Mouse (Mus musculus) MEL (cell line): Measurements from ENCODE around the gene Tm4sf19. TPM values are rescaled to one million over a fixed set of nuclear protein-coding genes. Genes with fewer than 3 reads are reported as not detected.

Experiments
- DNase-seq: peaks from one replicate; pipeline ENCODE4 v3.0.0; 2011; ENCODE audit warnings: low read depth, low spot score
- H3K27ac ChIP-seq: 2 replicates; pipeline ENCODE4 v1.5.1; 2012; ENCODE audit warnings: low read depth, mild to moderate bottlenecking, control low read depth, low read length, moderate library complexity; ENCODE audit not compliant: control insufficient read depth
- H3K27me3 ChIP-seq, 2 experiments: fragments of 150-350 bp in 1 of 2; sonication (generic) in 1 of 2; 2 replicates each; pipeline ENCODE4 v1.6.1; 2012; ENCODE audit warnings: low read length in 2 of 2, mild to moderate bottlenecking in 2 of 2, improper control_type of control experiment in 1 of 2, moderate library complexity in 1 of 2; ENCODE audit not compliant: insufficient read depth in 2 of 2, control insufficient read depth in 1 of 2
- H3K36me3 ChIP-seq, 2 experiments: 2 replicates each; pipeline ENCODE4 v1.6.1; 2012 to 2014; ENCODE audit warnings: low read length in 2 of 2, improper control_type of control experiment in 1 of 2, inconsistent platforms in 1 of 2, mild to moderate bottlenecking in 1 of 2; ENCODE audit not compliant: insufficient read depth in 2 of 2, control insufficient read depth in 1 of 2
- H3K4me1 ChIP-seq, 2 experiments: fragments of 150-350 bp in 1 of 2; sonication (generic) in 1 of 2; 2 replicates each; pipeline ENCODE4 v1.6.1; 2012; ENCODE audit warnings: low read length in 2 of 2, improper control_type of control experiment in 1 of 2, mild to moderate bottlenecking in 1 of 2; ENCODE audit not compliant: insufficient read depth in 2 of 2, control insufficient read depth in 1 of 2
- H3K4me3 ChIP-seq, 2 experiments: fragments of 150-350 bp in 1 of 2; sonication (generic) in 1 of 2; 2 replicates each; pipeline ENCODE4 v1.5.1; 2012; ENCODE audit warnings: low read depth in 2 of 2, low read length in 2 of 2, mild to moderate bottlenecking in 2 of 2, moderate library complexity in 2 of 2, control low read depth in 1 of 2, improper control_type of control experiment in 1 of 2; ENCODE audit not compliant: control insufficient read depth in 1 of 2, insufficient read depth in 1 of 2
- H3K79me2 ChIP-seq: 2 replicates; pipeline ENCODE4 v1.6.1; 2012; ENCODE audit warnings: mild to moderate bottlenecking, low read length, moderate library complexity; ENCODE audit not compliant: control insufficient read depth, poor library complexity, insufficient read depth
- H3K9ac ChIP-seq: 2 replicates; pipeline ENCODE4 v1.6.1; 2012; ENCODE audit warnings: low read depth, mild to moderate bottlenecking, control low read depth, low read length, moderate library complexity; ENCODE audit not compliant: control insufficient read depth, poor library complexity, severe bottlenecking
- H3K9me3 ChIP-seq: fragments of 150-350 bp; sonication (generic); replicated peaks from 2 replicates; pipeline ENCODE4 v1.6.1; 2012; ENCODE audit warnings: mild to moderate bottlenecking, low read length, improper control_type of control experiment, moderate library complexity; ENCODE audit not compliant: insufficient read depth
- BHLHE40 ChIP-seq: IDR thresholded peaks from 2 replicates; pipeline ENCODE4 v1.6.1; 2012; ENCODE audit warnings: low read depth, mild to moderate bottlenecking, inconsistent platforms, low read length, improper control_type of control experiment, borderline replicate concordance
- CHD1 ChIP-seq: IDR thresholded peaks from 2 replicates; pipeline ENCODE4 v1.6.1; 2012; ENCODE audit warnings: low read depth, mild to moderate bottlenecking, inconsistent platforms, low read length, improper control_type of control experiment
- CHD2 ChIP-seq: IDR thresholded peaks from 2 replicates; pipeline ENCODE4 v1.6.1; 2011; ENCODE audit warnings: low read length, improper control_type of control experiment
- E2F4 ChIP-seq: IDR thresholded peaks from 2 replicates; pipeline ENCODE4 v1.6.1; 2011; ENCODE audit warnings: low read depth, low read length, improper control_type of control experiment, borderline replicate concordance
- ELF1 ChIP-seq: IDR thresholded peaks from 2 replicates; pipeline ENCODE4 v1.6.1; 2014; ENCODE audit warnings: low read depth, mild to moderate bottlenecking, inconsistent platforms, low read length, improper control_type of control experiment, moderate library complexity
- HCFC1 ChIP-seq: IDR thresholded peaks from 2 replicates; pipeline ENCODE4 v1.6.1; 2012; ENCODE audit warnings: low read depth, mild to moderate bottlenecking, inconsistent platforms, low read length, improper control_type of control experiment, moderate library complexity
- MEF2A ChIP-seq: IDR thresholded peaks from 2 replicates; pipeline ENCODE4 v1.6.1; 2014; ENCODE audit warnings: low read depth, mild to moderate bottlenecking, inconsistent platforms, low read length, improper control_type of control experiment; ENCODE audit not compliant: poor library complexity, insufficient replicate concordance, severe bottlenecking; ENCODE audit errors: extremely low read depth
- MXI1 ChIP-seq: IDR thresholded peaks from 2 replicates; pipeline ENCODE4 v1.6.1; 2011; ENCODE audit warnings: mild to moderate bottlenecking, low read depth, low read length, improper control_type of control experiment
- NELFE ChIP-seq: IDR thresholded peaks from 2 replicates; pipeline ENCODE4 v1.6.1; 2011; ENCODE audit warnings: low read depth, low read length, improper control_type of control experiment
- POLR2A ChIP-seq, 2 experiments: IDR thresholded peaks; 2 replicates each; pipeline ENCODE4 v1.6.1; 2011 to 2012; ENCODE audit warnings: low read length in 2 of 2, mild to moderate bottlenecking in 2 of 2, control low read depth in 1 of 2, improper control_type of control experiment in 1 of 2, low read depth in 1 of 2, moderate library complexity in 1 of 2; ENCODE audit not compliant: control insufficient read depth in 1 of 2, insufficient read depth in 1 of 2, poor library complexity in 1 of 2
- POLR2AphosphoS5 ChIP-seq: IDR thresholded peaks from 2 replicates; pipeline ENCODE4 v1.6.1; 2012; ENCODE audit warnings: low read depth, borderline replicate concordance, mild to moderate bottlenecking, inconsistent platforms, low read length, moderate library complexity, mixed read lengths
- TAL1 ChIP-seq: IDR thresholded peaks from 2 replicates; pipeline ENCODE4 v1.6.1; 2012; ENCODE audit warnings: mild to moderate bottlenecking, inconsistent platforms, low read length, moderate library complexity, mixed read lengths
- TBP ChIP-seq: IDR thresholded peaks from 2 replicates; pipeline ENCODE4 v1.8.0; 2011; ENCODE audit warnings: low read depth, low read length, improper control_type of control experiment
- TCF12 ChIP-seq: IDR thresholded peaks from 2 replicates; pipeline ENCODE4 v1.6.1; 2014; ENCODE audit warnings: low read depth, mild to moderate bottlenecking, inconsistent platforms, low read length, improper control_type of control experiment, moderate library complexity
- USF1 ChIP-seq: IDR thresholded peaks from 2 replicates; pipeline ENCODE4 v1.6.1; 2014; ENCODE audit warnings: low read depth, mild to moderate bottlenecking, inconsistent platforms, low read length, improper control_type of control experiment, moderate library complexity
- ZKSCAN1 ChIP-seq: IDR thresholded peaks from 2 replicates; pipeline ENCODE4 v1.6.1; 2012; ENCODE audit warnings: low read depth, mild to moderate bottlenecking, inconsistent platforms, low read length, improper control_type of control experiment, moderate library complexity
- ZMIZ1 ChIP-seq: IDR thresholded peaks from 2 replicates; pipeline ENCODE4 v1.6.1; 2012; ENCODE audit warnings: low read depth, mild to moderate bottlenecking, inconsistent platforms, low read length, improper control_type of control experiment, moderate library complexity
- ZNF384 ChIP-seq: IDR thresholded peaks from 2 replicates; pipeline ENCODE4 v1.6.1; 2012; ENCODE audit warnings: low read depth, mild to moderate bottlenecking, inconsistent platforms, low read length, improper control_type of control experiment
- polyA plus RNA-seq, 2 experiments: library from polyadenylated mRNA; stranded (reverse) in 1 of 2; unstranded in 1 of 2; fragments of >175 nt in 1 of 2; fragments of >200 nt in 1 of 2; gene quantifications; 2 replicates each; pipeline versions ENCODE4 v1.2.1 to v1.2.4; 2012; ENCODE audit warnings: low replicate concordance in 2 of 2, low read depth in 1 of 2; ENCODE audit not compliant: insufficient read length in 2 of 2, insufficient read depth in 1 of 2, missing spikeins in 1 of 2
- total RNA-seq: library from RNA; depleted of rRNA; stranded (reverse); fragments of 300-350 nt; gene quantifications from 2 replicates; pipeline ENCODE4 v1.2.3, GENCODE M21; 2012

The Tm4sf19 gene
- total and polyA plus RNA-seq, 3 experiments = 0.06 TPM; not detected in 2

- Histone ChIP-seq H3K4me1 (peaks cover 10 to 21% of the 10 kb centered on the region in 2 experiments), H3K27me3 (no peaks in the 10 kb centered on the region), H3K27ac (no peak overlapping the region), H3K4me3 (no peak overlapping the region), H3K36me3 (peaks cover 0 to 7% of the 10 kb centered on the region in 2 experiments; a peak in 2 of 4 replicates), H3K79me2 (no peaks in the 10 kb centered on the region), H3K9ac (no peak overlapping the region), H3K9me3 (no peaks in the 10 kb centered on the region)
- DNase-seq = no peak
- TF ChIP-seq POLR2AphosphoS5 = no peak
- TF ChIP-seq CHD2 = no peak
- TF ChIP-seq ZMIZ1 = no peak
- TF ChIP-seq E2F4 = no peak
- TF ChIP-seq NELFE = no peak
- TF ChIP-seq MEF2A = no peak
- TF ChIP-seq TAL1 = no peak
- TF ChIP-seq ELF1 = no peak
- no peak for TF ChIP-seq BHLHE40
- no peak for TF ChIP-seq HCFC1
- no peak for TF ChIP-seq ZNF384
- no peak for TF ChIP-seq USF1
- TF ChIP-seq TCF12 = no peak
- no peak for TF ChIP-seq ZKSCAN1
- no peak for TF ChIP-seq TBP
- no peak for TF ChIP-seq POLR2A (IDR thresholded peaks at IDR 0.05; ENCODE audit: control insufficient read depth in 1 of 2, insufficient read depth in 1 of 2, low read depth in 1 of 2, low read length in 2 of 2, poor library complexity in 1 of 2)
Measured at GRCm38 (mm10) chr16:32398206-32398605, 2.1 kb upstream of the Tm4sf19 start.

DNA sequence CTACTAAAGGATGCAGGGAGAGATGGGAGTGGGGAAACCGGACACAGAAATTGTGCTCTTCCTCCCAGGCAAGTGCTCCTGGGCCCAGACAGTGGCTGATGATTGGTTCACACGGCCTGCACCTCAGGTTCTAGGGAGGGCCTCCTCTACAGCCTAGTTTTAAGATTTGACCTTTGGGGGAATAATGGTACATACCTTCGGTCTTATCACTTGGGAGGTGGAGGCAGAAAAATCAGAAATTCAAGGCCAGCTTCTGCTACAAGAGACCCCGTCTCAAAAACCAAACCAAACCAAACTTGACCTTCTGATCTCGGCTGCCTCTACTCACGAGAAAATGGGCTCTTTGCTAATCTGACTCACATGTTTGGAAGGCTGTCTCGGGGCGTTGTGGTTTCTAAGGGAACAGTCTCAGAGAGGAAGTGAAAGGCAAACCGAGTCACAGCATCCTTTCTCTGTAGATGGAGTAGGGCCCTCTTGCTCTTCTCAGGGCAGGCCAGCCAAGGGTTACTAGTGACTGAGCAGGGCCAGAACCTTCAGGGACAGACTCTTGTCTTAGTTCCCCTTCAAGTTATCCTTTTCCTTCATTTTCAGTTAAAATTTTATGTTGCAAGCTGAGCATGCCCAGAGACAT lies 1.1 kb downstream of the Tm4sf19 start:
- H3K27me3 ChIP-seq = no peaks in the 10 kb centered on the region
- no peaks in the 10 kb centered on the region for H3K9me3 ChIP-seq
- TF ChIP-seq MXI1 (0 out of 2 replicates have a peak, but pooled peaks have one; percentile 47), CHD1 (no peak)
- no peak overlapping the region for H3K27ac ChIP-seq
- H3K4me3 ChIP-seq = no peak overlapping the region
- H3K4me1 ChIP-seq = peaks cover 3 to 13% of the 10 kb centered on the region in 2 experiments
- H3K79me2 ChIP-seq = no peaks in the 10 kb centered on the region
- peak; percentile 54 for DNase-seq
- H3K36me3 ChIP-seq = peaks cover 0 to 4% of the 10 kb centered on the region in 2 experiments; a peak in 2 of 4 replicates
- no peak overlapping the region for H3K9ac ChIP-seq
